Mouse (Mus musculus): ENCODE results near the gene Afap1l2.

GRCm38 (mm10) chr19:56949868-56950267 is 58.2 kb downstream of the Afap1l2 start:
- no peak for TF ChIP-seq CTCF (IDR thresholded peaks at IDR 0.05; ENCODE audit: control insufficient read depth, insufficient read depth, insufficient read length)
- no peak for TF ChIP-seq MYOG (IDR thresholded peaks at IDR 0.05; ENCODE audit: control insufficient read depth, extremely low read depth, insufficient read length)
- no peak for TF ChIP-seq CEBPB (IDR thresholded peaks at IDR 0.05; ENCODE audit: low read depth)
- no peak for TF ChIP-seq MAX (IDR thresholded peaks at IDR 0.05)
- TF ChIP-seq USF1 (IDR thresholded peaks at IDR 0.05; ENCODE audit: low read depth), result no peak
